Mouse (Mus musculus) intestine, embryonic 15.5 days (tissue): Measurements from ENCODE around the gene Rapgef6. TPM values are rescaled to one million over a fixed set of nuclear protein-coding genes. Genes with fewer than 3 reads are reported as not detected.
A peak's percentile ranks its signal among the peaks of the same experiment; 100 is the strongest.

Source experiments
- ATAC-seq: fragments of 200-750 bp; cut with Nextera tagmentation; 2 replicates; pipeline ENCODE4 v1.8.0; 2017; ENCODE audit warnings: moderate TSS enrichment, moderate library complexity
- H3K27ac ChIP-seq: fragments of 300-500 bp; sonication (generic); 2 replicates; pipeline ENCODE4 v1.5.1; 2015; ENCODE audit warnings: mild to moderate bottlenecking, inconsistent platforms
- H3K27me3 ChIP-seq: fragments of 300-500 bp; sonication (generic); replicated peaks from 2 replicates; pipeline ENCODE4 v1.6.1; 2015; ENCODE audit warnings: inconsistent platforms
- H3K36me3 ChIP-seq: fragments of 300-500 bp; sonication (generic); 2 replicates; pipeline ENCODE4 v1.6.1; 2015; ENCODE audit warnings: inconsistent platforms
- H3K4me1 ChIP-seq: fragments of 300-500 bp; sonication (generic); replicated peaks from 2 replicates; pipeline ENCODE4 v1.6.1; 2015; ENCODE audit warnings: inconsistent platforms
- H3K4me2 ChIP-seq: fragments of 300-500 bp; sonication (generic); replicated peaks from 2 replicates; pipeline ENCODE4 v1.6.1; 2015; ENCODE audit warnings: mild to moderate bottlenecking, inconsistent platforms
- H3K4me3 ChIP-seq: fragments of 300-500 bp; sonication (generic); replicated peaks from 2 replicates; pipeline ENCODE4 v1.5.1; 2015; ENCODE audit warnings: inconsistent platforms
- H3K9ac ChIP-seq: fragments of 300-500 bp; sonication (generic); 2 replicates; pipeline ENCODE4 v1.6.1; 2015; ENCODE audit warnings: inconsistent platforms
- H3K9me3 ChIP-seq: fragments of 300-500 bp; sonication (generic); 2 replicates; pipeline ENCODE4 v1.6.1; 2016; ENCODE audit warnings: inconsistent platforms
- WGBS: fragments of 180-500 bp; shearing (Covaris S2); methylation state at CpG from one replicate; pipeline ENCODE4 v1.1.7; 2015; 5-methylcytosine and 5-hydroxymethylcytosine counted together
- polyA plus RNA-seq: library from polyadenylated mRNA; unstranded; fragments of >200 nt; fragmentation: Nextera tagmentation; extraction: Ambion mirVana; gene quantifications from 2 replicates; pipeline ENCODE4 v1.2.1, GENCODE M21; 2015

Rapgef6 gene
- polyA plus RNA-seq, 1 experiment from 2014 or later, result 32.0 TPM

DNA sequence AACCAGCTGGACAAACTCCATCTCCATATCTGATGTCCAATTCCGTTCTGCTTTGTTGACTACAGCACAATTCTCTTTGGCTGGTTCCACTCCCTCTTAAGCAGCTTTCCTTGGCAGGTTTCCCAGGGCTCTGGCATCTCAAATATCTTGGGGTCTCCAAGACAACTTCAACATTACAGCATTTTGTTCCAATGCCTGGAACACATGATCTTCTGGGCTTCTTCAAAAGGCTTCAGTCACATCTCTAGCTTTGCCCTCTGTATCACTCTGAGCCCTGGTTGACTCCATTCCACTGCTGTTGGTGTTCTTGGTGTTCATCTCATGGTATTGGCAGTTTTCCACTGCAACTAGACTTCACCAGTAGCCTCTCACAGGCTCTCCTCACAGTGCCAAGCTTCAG is 7.7 kb downstream of the Rapgef6 start:
- Histone ChIP-seq H3K9me3 (no peaks in the 10 kb centered on the region), H3K4me2 (no peak overlapping the region), H3K36me3 (no peaks in the 10 kb centered on the region), H3K9ac (no peak overlapping the region), H3K4me3 (no peak overlapping the region), H3K27ac (no peak overlapping the region; the same call in 1 of the 2 replicates), H3K27me3 (no peaks in the 10 kb centered on the region), H3K4me1 (no peaks in the 10 kb centered on the region)
- no peak for ATAC-seq
- 41% methylated on average over 1 of the region's 1 CpGs for WGBS

DNA sequence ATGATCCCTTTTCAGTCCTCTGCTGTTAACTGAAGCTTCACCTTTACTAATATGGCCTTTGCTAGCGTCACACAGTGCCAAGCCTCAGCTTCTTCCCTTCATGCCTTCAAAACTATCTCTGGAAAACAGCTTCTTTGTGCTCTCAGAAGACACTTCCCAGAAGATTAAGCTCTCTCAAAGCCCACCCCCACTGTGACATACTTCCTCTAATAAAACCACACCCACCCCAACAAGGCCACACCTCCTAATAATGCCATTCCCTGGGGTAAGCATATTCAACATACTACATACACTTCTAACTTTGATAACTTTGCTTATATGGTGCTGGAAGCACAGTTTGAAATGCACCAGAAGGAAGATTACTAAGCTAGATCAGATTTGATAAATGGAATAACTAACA is 8.3 kb downstream of the Rapgef6 start:
- Histone ChIP-seq H3K27me3 (no peaks in the 10 kb centered on the region), H3K9me3 (no peaks in the 10 kb centered on the region), H3K4me2 (no peak overlapping the region), H3K36me3 (no peaks in the 10 kb centered on the region), H3K4me3 (no peak overlapping the region), H3K27ac (no peak overlapping the region), H3K4me1 (no peaks in the 10 kb centered on the region), H3K9ac (no peak overlapping the region)
- no peak for ATAC-seq
- WGBS, result 95% methylated on average over 1 of the region's 1 CpGs

DNA sequence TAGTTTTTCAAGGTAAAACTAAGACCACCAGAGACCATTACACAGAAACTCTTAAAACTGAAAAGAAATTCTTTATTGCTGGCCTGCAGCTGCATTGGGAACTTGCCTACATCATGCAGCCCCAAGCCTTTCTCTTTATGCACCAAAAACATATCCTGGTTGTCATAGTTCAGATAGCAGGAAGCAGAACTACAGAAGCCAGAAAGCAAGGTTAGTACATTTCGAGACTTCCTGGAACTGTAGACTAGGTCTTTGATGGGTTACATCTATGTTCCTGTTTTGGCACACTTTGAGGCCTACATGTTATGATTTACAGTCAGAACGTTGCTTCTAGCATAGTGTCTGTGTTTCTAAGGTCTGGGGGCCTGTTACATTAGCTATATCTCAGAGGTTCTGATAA is 11.2 kb downstream of the Rapgef6 start:
- 75% methylated on average over 2 of the region's 2 CpGs for WGBS

DNA sequence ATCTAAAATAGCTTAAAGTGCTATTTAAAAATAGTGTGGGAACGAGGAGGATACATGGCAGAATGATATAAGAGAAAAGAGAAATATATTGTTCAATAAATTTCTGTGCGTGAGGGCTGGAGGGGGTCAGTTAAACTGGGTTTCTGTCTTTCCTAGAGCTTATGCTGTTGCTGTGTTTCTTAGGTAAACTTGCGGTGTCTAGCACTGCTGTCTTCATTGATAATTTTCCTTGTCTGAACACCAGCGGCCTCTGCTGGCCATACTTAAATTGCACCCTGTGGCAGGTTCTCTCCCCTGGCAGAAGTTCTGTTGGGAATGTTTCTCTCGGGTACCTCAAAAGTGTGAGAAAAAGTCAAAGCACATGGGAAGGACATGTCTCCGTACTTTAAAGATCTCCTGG is 12.2 kb downstream of the Rapgef6 start:
- Histone ChIP-seq H3K4me3 (no peak overlapping the region), H3K36me3 (no peaks in the 10 kb centered on the region), H3K4me2 (no peak overlapping the region), H3K9me3 (no peaks in the 10 kb centered on the region), H3K27me3 (no peaks in the 10 kb centered on the region), H3K27ac (no peak overlapping the region), H3K9ac (no peak overlapping the region), H3K4me1 (no peaks in the 10 kb centered on the region)
- ATAC-seq, result no peak
- WGBS, result 53% methylated on average over 6 of the region's 6 CpGs

More for the DNA sequence above, 11.2 kb downstream of the Rapgef6 start:
- Histone ChIP-seq H3K4me2 (no peak overlapping the region), H3K4me3 (no peak overlapping the region), H3K9me3 (no peaks in the 10 kb centered on the region), H3K27me3 (no peaks in the 10 kb centered on the region), H3K27ac (no peak overlapping the region), H3K36me3 (no peaks in the 10 kb centered on the region), H3K9ac (no peak overlapping the region), H3K4me1 (no peaks in the 10 kb centered on the region)
- no peak for ATAC-seq

DNA sequence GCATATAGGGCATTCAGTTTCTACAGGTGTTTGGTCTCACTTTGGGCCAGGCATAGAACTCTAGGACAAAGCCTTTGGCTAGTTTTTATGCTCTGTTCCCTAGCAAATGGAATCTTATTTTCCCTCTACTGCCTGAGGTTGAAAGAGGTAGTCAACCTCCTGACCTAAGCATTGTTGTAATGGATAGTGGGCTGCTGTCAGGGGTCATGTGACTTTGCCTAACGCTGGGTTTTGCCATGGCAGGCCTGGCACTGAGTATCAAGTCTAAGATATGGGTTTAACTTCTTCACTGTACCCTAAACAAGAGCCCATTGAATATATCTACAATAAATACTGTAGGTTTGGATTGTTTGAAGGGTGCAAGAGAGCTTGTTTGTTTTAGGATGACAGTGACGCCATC is 16.4 kb downstream of the Rapgef6 start:
- Histone ChIP-seq H3K27ac (no peak overlapping the region), H3K4me2 (no peak overlapping the region), H3K4me1 (no peaks in the 10 kb centered on the region), H3K36me3 (no peaks in the 10 kb centered on the region), H3K27me3 (no peaks in the 10 kb centered on the region), H3K4me3 (no peak overlapping the region), H3K9ac (no peak overlapping the region), H3K9me3 (no peaks in the 10 kb centered on the region)
- 64% methylated on average over 2 of the region's 2 CpGs for WGBS
- ATAC-seq, result no peak

DNA sequence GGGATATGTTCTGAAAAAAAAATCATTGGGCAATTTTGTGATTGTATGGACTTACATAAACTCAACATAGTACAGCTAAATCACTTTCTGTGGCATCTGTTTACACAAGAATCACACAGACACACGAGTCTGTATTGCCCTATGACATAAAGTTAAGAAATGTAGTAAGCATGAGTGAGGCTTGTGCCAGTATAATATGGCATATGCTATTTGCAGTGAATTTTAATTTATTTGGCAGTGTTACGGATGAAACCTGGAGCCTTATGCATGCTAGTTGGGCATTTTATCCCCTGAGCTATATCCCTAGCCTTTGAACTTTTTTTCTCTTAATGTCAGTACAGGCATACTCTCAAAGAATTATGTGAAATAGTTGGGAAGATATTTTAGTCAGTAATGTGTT is 16.8 kb downstream of the Rapgef6 start:
- Histone ChIP-seq H3K27me3 (no peaks in the 10 kb centered on the region), H3K4me1 (no peaks in the 10 kb centered on the region), H3K36me3 (no peaks in the 10 kb centered on the region), H3K4me3 (no peak overlapping the region), H3K27ac (no peak overlapping the region), H3K9ac (no peak overlapping the region), H3K4me2 (no peak overlapping the region), H3K9me3 (no peaks in the 10 kb centered on the region)
- WGBS, result 52% methylated on average over 2 of the region's 2 CpGs
- no peak for ATAC-seq

DNA sequence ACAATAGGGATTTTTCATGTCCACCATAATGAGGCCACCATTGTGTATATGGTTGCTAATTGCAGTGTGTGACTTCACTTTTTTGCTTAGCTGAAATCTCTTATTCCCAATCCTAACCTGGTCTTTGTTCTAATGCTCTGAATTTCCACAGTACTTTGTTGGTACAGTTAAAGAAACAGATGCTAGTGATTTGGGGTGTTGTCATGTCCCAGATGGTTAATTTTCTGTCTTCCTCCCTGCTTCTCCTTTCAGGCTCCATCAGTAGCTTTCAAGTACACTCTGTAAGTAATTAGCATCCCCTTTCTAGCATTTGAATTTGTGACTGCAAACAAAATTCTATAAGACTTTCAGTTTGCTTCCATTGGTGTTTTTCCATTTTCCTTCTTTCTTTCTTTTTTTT is 17.7 kb downstream of the Rapgef6 start:
- H3K4me3 ChIP-seq, result no peak overlapping the region
- ATAC-seq, result no peak
- no peak overlapping the region for H3K9ac ChIP-seq
- no peaks in the 10 kb centered on the region for H3K9me3 ChIP-seq
- no peak overlapping the region for H3K4me2 ChIP-seq
- H3K4me1 ChIP-seq, result no peaks in the 10 kb centered on the region
- H3K36me3 ChIP-seq, result no peaks in the 10 kb centered on the region
- no peak overlapping the region for H3K27ac ChIP-seq
- H3K27me3 ChIP-seq, result no peaks in the 10 kb centered on the region

DNA sequence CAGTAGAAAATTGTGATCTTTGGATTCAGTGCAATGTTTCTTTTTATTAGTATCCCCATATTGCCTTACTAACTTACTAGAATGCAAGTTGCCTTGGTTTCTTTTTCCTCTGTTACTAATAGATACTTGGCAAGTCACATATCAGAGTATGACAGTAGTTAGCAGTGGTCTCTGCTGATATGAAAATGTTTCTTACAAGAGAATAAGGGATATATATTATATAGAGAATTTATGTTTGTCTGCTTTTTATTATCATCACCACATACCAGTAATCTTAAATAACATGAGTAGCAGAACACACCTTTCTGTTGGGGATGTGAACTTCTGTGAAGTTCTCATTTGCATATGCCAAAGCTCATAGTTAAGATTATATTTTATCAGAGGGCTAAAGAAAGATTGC is 19.8 kb downstream of the Rapgef6 start:
- no peak for ATAC-seq
- H3K4me2 ChIP-seq, result no peak overlapping the region
- H3K27ac ChIP-seq, result no peak overlapping the region
- no peak overlapping the region for H3K4me3 ChIP-seq
- H3K4me1 ChIP-seq, result no peaks in the 10 kb centered on the region
- no peaks in the 10 kb centered on the region for H3K36me3 ChIP-seq
- H3K27me3 ChIP-seq, result no peaks in the 10 kb centered on the region
- no peaks in the 10 kb centered on the region for H3K9me3 ChIP-seq
- H3K9ac ChIP-seq, result no peak overlapping the region

DNA sequence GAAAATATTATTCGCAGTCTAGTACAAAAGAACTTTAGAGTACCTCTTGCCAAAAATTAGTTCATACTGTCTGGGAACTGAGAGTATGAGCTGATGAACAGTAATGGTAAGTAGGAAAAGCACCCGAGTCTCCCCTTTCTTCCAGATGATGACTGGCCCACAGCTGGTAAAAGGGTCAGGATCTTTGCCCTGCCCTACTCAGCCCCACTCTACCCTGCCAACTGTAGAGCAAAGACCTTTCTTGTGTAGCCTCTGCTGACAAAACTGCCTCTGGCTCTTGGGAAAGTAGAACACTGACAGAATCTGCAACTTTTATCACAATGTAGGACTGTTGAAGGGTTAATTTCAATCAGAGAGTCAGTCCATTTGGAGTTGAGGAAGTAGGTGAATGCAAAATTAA is 32.3 kb downstream of the Rapgef6 start:
- no peak for ATAC-seq
- no peak overlapping the region for H3K4me2 ChIP-seq
- no peaks in the 10 kb centered on the region for H3K9me3 ChIP-seq
- no peaks in the 10 kb centered on the region for H3K36me3 ChIP-seq
- H3K4me3 ChIP-seq, result no peak overlapping the region
- H3K4me1 ChIP-seq, result no peaks in the 10 kb centered on the region
- H3K27me3 ChIP-seq, result no peaks in the 10 kb centered on the region
- WGBS, result 83% methylated on average over 2 of the region's 2 CpGs
- no peak overlapping the region for H3K9ac ChIP-seq
- H3K27ac ChIP-seq, result no peak overlapping the region

DNA sequence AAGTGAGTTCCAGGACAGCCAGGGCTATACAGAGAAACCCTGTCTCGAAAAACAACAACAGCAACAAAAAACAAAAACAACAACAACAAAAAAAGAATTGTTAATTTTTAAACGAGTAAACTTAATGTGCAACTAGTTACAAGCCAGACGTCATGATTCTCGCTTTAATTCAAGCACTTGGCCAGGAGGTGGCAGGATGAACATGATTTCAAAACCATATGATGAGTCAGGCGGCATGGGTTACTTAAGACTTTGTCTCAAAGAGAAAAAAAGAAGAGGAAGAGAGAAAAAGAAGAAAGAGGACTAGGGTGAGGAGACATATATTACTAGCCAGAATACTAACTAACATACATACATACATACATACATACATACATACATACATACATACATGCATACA is 40.1 kb downstream of the Rapgef6 start:
- Histone ChIP-seq H3K4me1 (no peaks in the 10 kb centered on the region), H3K4me2 (no peak overlapping the region), H3K9ac (no peak overlapping the region), H3K4me3 (no peak overlapping the region), H3K9me3 (no peaks in the 10 kb centered on the region), H3K36me3 (no peaks in the 10 kb centered on the region), H3K27ac (no peak overlapping the region), H3K27me3 (no peaks in the 10 kb centered on the region)
- ATAC-seq, result no peak
- WGBS, result 91% methylated on average over 5 of the region's 5 CpGs

DNA sequence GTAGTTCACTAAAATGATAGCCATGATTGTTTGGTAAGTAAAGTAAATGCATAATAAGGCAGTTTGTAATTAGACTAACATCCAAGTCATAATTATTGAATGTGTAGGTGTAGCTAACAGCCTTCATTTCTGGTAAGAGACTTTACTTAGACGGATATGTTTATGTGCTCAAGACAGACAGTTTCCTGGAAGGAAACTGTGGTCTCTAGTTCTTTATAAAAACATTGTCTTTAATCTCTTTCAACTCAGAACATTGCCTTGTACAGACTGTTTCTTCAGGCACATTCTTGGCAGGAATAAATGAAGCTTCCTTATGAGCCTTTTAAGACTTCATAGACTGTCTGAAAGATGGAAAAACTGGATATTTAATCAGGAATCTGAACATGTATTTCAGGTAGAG is 45.3 kb downstream of the Rapgef6 start:
- Histone ChIP-seq H3K4me2 (no peak overlapping the region), H3K9me3 (no peaks in the 10 kb centered on the region), H3K27me3 (no peaks in the 10 kb centered on the region), H3K36me3 (no peaks in the 10 kb centered on the region), H3K27ac (no peak overlapping the region), H3K4me3 (no peak overlapping the region), H3K4me1 (no peaks in the 10 kb centered on the region), H3K9ac (no peak overlapping the region)
- no peak for ATAC-seq
- 55% methylated on average over 1 of the region's 1 CpGs for WGBS

DNA sequence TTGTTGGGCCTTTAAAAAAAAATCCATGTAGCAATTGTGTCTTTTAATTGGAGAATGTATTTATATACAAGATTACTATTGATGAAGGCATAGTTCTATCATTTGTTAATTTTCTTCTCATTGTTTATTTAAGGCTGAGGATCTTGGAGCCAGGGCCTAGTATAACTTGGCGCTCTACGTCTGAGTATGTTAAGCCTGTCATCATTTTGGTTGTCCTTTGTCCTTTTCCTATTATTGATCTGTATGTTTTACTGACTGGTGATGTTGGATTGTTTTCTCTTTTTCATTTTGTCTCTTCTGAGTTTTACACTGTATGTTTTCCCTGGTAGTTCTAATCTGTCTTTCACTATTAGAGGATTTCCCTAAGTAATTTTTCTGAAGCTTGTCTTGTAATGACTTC is 52.1 kb downstream of the Rapgef6 start:
- Histone ChIP-seq H3K9me3 (no peaks in the 10 kb centered on the region), H3K4me1 (no peaks in the 10 kb centered on the region), H3K4me2 (no peak overlapping the region), H3K4me3 (no peak overlapping the region), H3K27me3 (no peaks in the 10 kb centered on the region), H3K36me3 (no peaks in the 10 kb centered on the region), H3K9ac (no peak overlapping the region), H3K27ac (no peak overlapping the region)
- ATAC-seq, result no peak
- WGBS, result 89% methylated on average over 2 of the region's 2 CpGs

DNA sequence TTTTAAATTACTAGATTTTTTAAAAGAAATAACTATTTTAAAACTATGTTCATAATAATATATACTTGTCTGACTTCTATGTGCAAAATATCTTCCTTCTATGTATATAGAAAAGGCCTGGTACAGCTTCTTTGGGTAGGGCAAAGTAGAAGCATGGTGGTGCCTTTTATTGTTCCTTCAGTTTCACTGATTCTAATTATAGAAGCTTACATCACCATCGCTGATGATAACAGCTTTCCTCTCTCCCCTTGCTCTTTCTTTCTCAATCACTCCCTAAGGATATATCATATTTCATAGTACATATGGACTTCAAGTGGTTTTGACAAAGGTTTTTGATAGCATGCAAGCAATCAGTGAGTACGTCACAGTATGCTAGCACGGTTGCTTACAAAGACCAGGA is 69.9 kb downstream of the Rapgef6 start:
- Histone ChIP-seq H3K27me3 (no peaks in the 10 kb centered on the region), H3K27ac (no peak overlapping the region), H3K9me3 (no peaks in the 10 kb centered on the region), H3K9ac (no peak overlapping the region), H3K4me2 (no peak overlapping the region), H3K4me1 (0 out of 2 replicates have a peak, but pooled peaks cover 2% of the 10 kb centered on the region), H3K4me3 (no peak overlapping the region), H3K36me3 (no peaks in the 10 kb centered on the region)
- 69% methylated on average over 3 of the region's 3 CpGs for WGBS
- peak; percentile 56; the same call in 1 of the 2 replicates for ATAC-seq

DNA sequence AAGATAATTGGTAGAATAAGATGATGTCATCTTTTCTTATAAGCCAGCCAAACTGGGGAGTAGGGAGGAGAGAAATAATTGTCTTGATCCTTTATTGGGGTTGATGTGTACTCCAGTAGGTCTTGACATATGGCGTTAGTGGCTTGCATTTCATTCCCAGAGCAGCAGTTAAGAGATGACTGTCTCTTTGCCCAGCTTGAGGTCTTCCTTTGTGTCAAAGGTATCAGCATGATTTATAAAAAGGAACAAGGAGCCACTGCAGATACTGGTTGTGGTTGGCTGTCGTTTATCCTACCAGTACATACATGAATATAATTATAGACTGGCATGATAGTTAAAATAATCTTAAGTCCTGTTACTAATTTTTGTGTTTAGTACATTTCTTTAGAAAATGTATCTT is 71.4 kb downstream of the Rapgef6 start:
- Histone ChIP-seq H3K4me3 (no peak overlapping the region), H3K9ac (no peak overlapping the region), H3K27ac (no peak overlapping the region), H3K4me2 (no peak overlapping the region), H3K27me3 (no peaks in the 10 kb centered on the region), H3K36me3 (no peaks in the 10 kb centered on the region), H3K4me1 (0 out of 2 replicates have a peak, but pooled peaks cover 2% of the 10 kb centered on the region), H3K9me3 (no peaks in the 10 kb centered on the region)
- 87% methylated on average over 2 of the region's 2 CpGs for WGBS
- ATAC-seq, result no peak
